Mouse (Mus musculus) liver, embryonic 13.5 days (tissue): ENCODE data around the gene Bcl11a. TPM values are rescaled to one million over a fixed set of nuclear protein-coding genes. Genes with fewer than 3 reads are reported as not detected.

Experiments
- ATAC-seq: fragments of 200-750 bp; cut with Nextera tagmentation; 2 replicates; pipeline ENCODE4 v1.8.0; 2017; ENCODE audit warnings: low read depth, mild to moderate bottlenecking, moderate number of reproducible peaks, moderate library complexity
- DNase-seq: peaks from one replicate; pipeline ENCODE4 v3.0.0; 2022
- H3K27ac ChIP-seq: fragments of 300-500 bp; sonication (generic); 2 replicates; pipeline ENCODE4 v1.5.1; 2015; ENCODE audit warnings: moderate library complexity, mild to moderate bottlenecking, inconsistent platforms
- H3K27me3 ChIP-seq: fragments of 300-500 bp; sonication (generic); 2 replicates; pipeline ENCODE4 v1.6.1; 2015; ENCODE audit warnings: mild to moderate bottlenecking, inconsistent platforms
- H3K36me3 ChIP-seq: fragments of 300-500 bp; sonication (generic); 2 replicates; pipeline ENCODE4 v1.6.1; 2015; ENCODE audit warnings: mild to moderate bottlenecking, inconsistent platforms
- H3K4me1 ChIP-seq: fragments of 300-500 bp; sonication (generic); replicated peaks from 2 replicates; pipeline ENCODE4 v1.6.1; 2015; ENCODE audit warnings: inconsistent platforms
- H3K4me2 ChIP-seq: fragments of 300-500 bp; sonication (generic); 2 replicates; pipeline ENCODE4 v1.6.1; 2015; ENCODE audit warnings: inconsistent platforms, mild to moderate bottlenecking, moderate library complexity
- H3K4me3 ChIP-seq: fragments of 300-500 bp; sonication (generic); replicated peaks from 2 replicates; pipeline ENCODE4 v1.5.1; 2015; ENCODE audit warnings: mild to moderate bottlenecking, inconsistent platforms
- H3K9ac ChIP-seq: fragments of 300-500 bp; sonication (generic); 2 replicates; pipeline ENCODE4 v1.6.1; 2015; ENCODE audit warnings: mild to moderate bottlenecking, inconsistent platforms
- H3K9me3 ChIP-seq: fragments of 300-500 bp; sonication (generic); replicated peaks from 2 replicates; pipeline ENCODE4 v1.6.1; 2016; ENCODE audit warnings: inconsistent platforms
- WGBS: fragments of 180-500 bp; shearing (Covaris S2); methylation state at CpG from one replicate; pipeline ENCODE4 v1.1.7; 2015; ENCODE audit not compliant: insufficient replicate concordance; 5-methylcytosine and 5-hydroxymethylcytosine counted together
- polyA plus RNA-seq: library from polyadenylated mRNA; unstranded; fragments of >200 nt; fragmentation: Nextera tagmentation; extraction: Ambion mirVana; gene quantifications from 2 replicates; pipeline ENCODE4 v1.2.1, GENCODE M21; 2015

Gene Bcl11a
- polyA plus RNA-seq, 1 experiment from 2014 or later, result 37.9 TPM

- Histone ChIP-seq H3K4me2 (no peak overlapping the region), H3K27me3 (peaks cover 5% of the 10 kb centered on the region; the same call in 1 of the 2 replicates), H3K27ac (no peak overlapping the region), H3K9ac (no peak overlapping the region), H3K4me3 (no peak overlapping the region), H3K9me3 (no peaks in the 10 kb centered on the region), H3K36me3 (no peaks in the 10 kb centered on the region), H3K4me1 (peaks cover 5% of the 10 kb centered on the region)
- ATAC-seq, result no peak
- no peak for DNase-seq
- 49% methylated on average over 4 of the region's 4 CpGs for WGBS
Measured at GRCm38 (mm10) chr11:24221601-24222307, 143.9 kb downstream of the Bcl11a start.

Other genes starting within 250 kb of the Bcl11a start
- gene Papolg, start 182.8 kb upstream of the Bcl11a start, polyA plus RNA-seq, result 4.2 and 6.1 TPM in 2 replicates
- not detected in 2 replicates for gene A830031A19Rik, start 3.0 kb upstream of the Bcl11a start, polyA plus RNA-seq